In genomic region chr9:61728115-61728514, GRCm38 (mm10) we compare ENCODE assay signal across 21 mouse cellular contexts.
"Had no signal": no experiment of that assay in that cellular context is flagged by ENCODE, and none has a peak within 500 bp of the region (broad histone marks: within the 10 kb centered on the region; RNA-seq: fewer than 3 reads in every experiment).

No protein-coding gene starts in this region.

- ATAC-seq: liver, postnatal 0 days; lung, postnatal 0 days; midbrain, embryonic 16.5 days had no signal

- H3K36me3 ChIP-seq: lung, embryonic 15.5 days; midbrain, embryonic 12.5 days; neural tube, embryonic 13.5 days; neural tube, embryonic 15.5 days had no signal

- H3K27ac ChIP-seq: lung, embryonic 15.5 days; macrophage; midbrain, embryonic 12.5 days; neural tube, embryonic 13.5 days; neural tube, embryonic 15.5 days had no signal

- H3K27me3 ChIP-seq: lung, embryonic 15.5 days; neural tube, embryonic 15.5 days had no signal

- H3K9ac ChIP-seq: liver, postnatal 0 days; lung, embryonic 15.5 days; midbrain, embryonic 12.5 days; neural tube, embryonic 13.5 days; neural tube, embryonic 15.5 days had no signal

- H3K4me3 ChIP-seq: lung, embryonic 15.5 days; megakaryocyte, embryonic 14.5 days; midbrain, embryonic 12.5 days; myocyte; neural tube, embryonic 13.5 days; neural tube, embryonic 15.5 days had no signal

- H3K4me2 ChIP-seq: lung, embryonic 15.5 days; midbrain, embryonic 12.5 days; neural tube, embryonic 13.5 days; neural tube, embryonic 15.5 days had no signal

- H3K9me3 ChIP-seq: lung, embryonic 15.5 days; midbrain, embryonic 12.5 days; neural tube, embryonic 13.5 days; neural tube, embryonic 15.5 days had no signal

- DNase-seq: liver, postnatal 0 days; lung, adult 2 months; lung, postnatal 36 days; midbrain, embryonic 14.5 days; retina, postnatal 1 day; right cerebral cortex, adult 18-20 months; right cerebral cortex, postnatal 25 days; right cerebral cortex, postnatal 4 days; spleen, adult 18-20 months; thymus, adult 18-20 months; thymus, postnatal 14 days; thymus, postnatal 36 days had no signal

- H3K4me1 ChIP-seq: megakaryocyte, embryonic 14.5 days; midbrain, embryonic 12.5 days; neural tube, embryonic 13.5 days; neural tube, embryonic 15.5 days had no signal
